Mouse (Mus musculus): ENCODE measurements around the gene Tle6. TPM values are rescaled to one million over a fixed set of nuclear protein-coding genes. Genes with fewer than 3 reads are reported as not detected.
"Not testable (repeated sequence)": the region's sequence is repeated elsewhere in the genome, so short reads cannot be mapped to it uniquely, and the experiment has no call there.

Tle6 gene
- polyA plus RNA-seq, 1 experiment from 2014 or later, result 25.6 TPM

GRCm38 (mm10) chr10:81642648-81643448 lies 42.0 kb upstream of the Tle6 start:
- peak overlapping the region; percentile 77 for H3K4me3 ChIP-seq (ENCODE audit: low read depth, low read length)
- H3K9me3 ChIP-seq (replicated peaks; ENCODE audit: control insufficient read depth, low read length), result no peaks in the 10 kb centered on the region
- H3K27ac ChIP-seq (ENCODE audit: low read depth, low read length), result peak overlapping the region; percentile 98
- ATAC-seq (replicated peaks; ENCODE audit: insufficient number of reproducible peaks, low FRiP score, low TSS enrichment), result peak; percentile 25
- peaks cover 11% of the 10 kb centered on the region for H3K4me1 ChIP-seq (ENCODE audit: control insufficient read depth, insufficient read depth, low read length)
- no peaks in the 10 kb centered on the region for H3K27me3 ChIP-seq (ENCODE audit: control insufficient read depth, insufficient read depth, low read length)
- H3K9ac ChIP-seq (ENCODE audit: low read depth, low read length), result peak overlapping the region; percentile 97
- WGBS (ENCODE audit: insufficient replicate concordance), result 19% methylated on average over 24 of the region's 24 CpGs
- peak overlapping the region; percentile 95 for H3K4me2 ChIP-seq
- no peaks in the 10 kb centered on the region; the same call in 1 of the 2 replicates for H3K36me3 ChIP-seq (ENCODE audit: control insufficient read depth, insufficient read depth, low read length)

GRCm38 (mm10) chr10:81641978-81642647 lies 41.2 kb upstream of the Tle6 start:
- H3K4me1 ChIP-seq (ENCODE audit: control insufficient read depth, insufficient read depth, low read length), result peaks cover 11% of the 10 kb centered on the region
- no peak overlapping the region; the same call in 1 of the 2 replicates for H3K9ac ChIP-seq (ENCODE audit: low read depth, low read length)
- no peak overlapping the region for H3K4me3 ChIP-seq (ENCODE audit: low read depth, low read length)
- H3K36me3 ChIP-seq (ENCODE audit: control insufficient read depth, insufficient read depth, low read length), result no peaks in the 10 kb centered on the region; the same call in 1 of the 2 replicates
- 76% methylated on average over 8 of the region's 8 CpGs for WGBS (ENCODE audit: insufficient replicate concordance)
- peak overlapping the region; percentile 95 for H3K4me2 ChIP-seq
- H3K9me3 ChIP-seq (replicated peaks; ENCODE audit: control insufficient read depth, low read length), result no peaks in the 10 kb centered on the region
- ATAC-seq (replicated peaks; ENCODE audit: insufficient number of reproducible peaks, low FRiP score, low TSS enrichment), result no peak
- H3K27ac ChIP-seq (ENCODE audit: low read depth, low read length), result no peak overlapping the region; the same call in 1 of the 2 replicates
- H3K27me3 ChIP-seq (ENCODE audit: control insufficient read depth, insufficient read depth, low read length), result no peaks in the 10 kb centered on the region

GRCm38 (mm10) chr10:81641566-81641965 lies 40.7 kb upstream of the Tle6 start:
- H3K9ac ChIP-seq (ENCODE audit: low read depth, low read length), result no peak overlapping the region
- no peak for ATAC-seq (replicated peaks; ENCODE audit: insufficient number of reproducible peaks, low FRiP score, low TSS enrichment)
- WGBS (ENCODE audit: insufficient replicate concordance), result 83% methylated on average over 2 of the region's 2 CpGs
- peaks cover 11% of the 10 kb centered on the region for H3K4me1 ChIP-seq (ENCODE audit: control insufficient read depth, insufficient read depth, low read length)
- no peak overlapping the region for H3K4me3 ChIP-seq (ENCODE audit: low read depth, low read length)
- no peaks in the 10 kb centered on the region; the same call in 1 of the 2 replicates for H3K36me3 ChIP-seq (ENCODE audit: control insufficient read depth, insufficient read depth, low read length)
- no peaks in the 10 kb centered on the region for H3K27me3 ChIP-seq (ENCODE audit: control insufficient read depth, insufficient read depth, low read length)
- no peak overlapping the region for H3K27ac ChIP-seq (ENCODE audit: low read depth, low read length)
- no peak overlapping the region; the same call in 1 of the 2 replicates for H3K4me2 ChIP-seq
- no peaks in the 10 kb centered on the region for H3K9me3 ChIP-seq (replicated peaks; ENCODE audit: control insufficient read depth, low read length)

GRCm38 (mm10) chr10:81640825-81641224 lies 40.0 kb upstream of the Tle6 start:
- ATAC-seq (replicated peaks; ENCODE audit: insufficient number of reproducible peaks, low FRiP score, low TSS enrichment); H3K9ac ChIP-seq (ENCODE audit: low read depth, low read length); H3K36me3 ChIP-seq (ENCODE audit: control insufficient read depth, insufficient read depth, low read length); H3K9me3 ChIP-seq (replicated peaks; ENCODE audit: control insufficient read depth, low read length); H3K4me3 ChIP-seq (ENCODE audit: low read depth, low read length); H3K27ac ChIP-seq (ENCODE audit: low read depth, low read length); H3K4me2 ChIP-seq; H3K27me3 ChIP-seq (ENCODE audit: control insufficient read depth, insufficient read depth, low read length): not testable (repeated sequence)
- peaks cover 14% of the 10 kb centered on the region for H3K4me1 ChIP-seq (ENCODE audit: control insufficient read depth, insufficient read depth, low read length)
- 37% methylated on average over 4 of the region's 4 CpGs for WGBS (ENCODE audit: insufficient replicate concordance)

- no peaks in the 10 kb centered on the region for H3K9me3 ChIP-seq (replicated peaks; ENCODE audit: control insufficient read depth, low read length)
- H3K4me3 ChIP-seq (ENCODE audit: low read depth, low read length), result no peak overlapping the region
- no peak overlapping the region for H3K9ac ChIP-seq (ENCODE audit: low read depth, low read length)
- H3K36me3 ChIP-seq (ENCODE audit: control insufficient read depth, insufficient read depth, low read length), result no peaks in the 10 kb centered on the region
- H3K4me1 ChIP-seq (ENCODE audit: control insufficient read depth, insufficient read depth, low read length), result peaks cover 14% of the 10 kb centered on the region
- H3K27me3 ChIP-seq (ENCODE audit: control insufficient read depth, insufficient read depth, low read length), result no peaks in the 10 kb centered on the region
- 68% methylated on average over 6 of the region's 6 CpGs for WGBS (ENCODE audit: insufficient replicate concordance)
- H3K4me2 ChIP-seq, result no peak overlapping the region
- no peak overlapping the region for H3K27ac ChIP-seq (ENCODE audit: low read depth, low read length)
- ATAC-seq (replicated peaks; ENCODE audit: insufficient number of reproducible peaks, low FRiP score, low TSS enrichment), result no peak
Observed at GRCm38 (mm10) chr10:81638101-81638500, 37.2 kb upstream of the Tle6 start.

- 13% methylated on average over 8 of the region's 8 CpGs for WGBS (ENCODE audit: insufficient replicate concordance)
- Histone ChIP-seq H3K4me3 (ENCODE audit: low read depth, low read length) (no peak overlapping the region), H3K27ac (ENCODE audit: low read depth, low read length) (no peak overlapping the region), H3K4me1 (ENCODE audit: control insufficient read depth, insufficient read depth, low read length) (peaks cover 3% of the 10 kb centered on the region; the same call in 1 of the 2 replicates), H3K9me3 (replicated peaks; ENCODE audit: control insufficient read depth, low read length) (no peaks in the 10 kb centered on the region), H3K36me3 (ENCODE audit: control insufficient read depth, insufficient read depth, low read length) (no peaks in the 10 kb centered on the region), H3K27me3 (ENCODE audit: control insufficient read depth, insufficient read depth, low read length) (no peaks in the 10 kb centered on the region), H3K4me2 (no peak overlapping the region), H3K9ac (ENCODE audit: low read depth, low read length) (no peak overlapping the region)
- ATAC-seq (replicated peaks; ENCODE audit: insufficient number of reproducible peaks, low FRiP score, low TSS enrichment), result no peak
Observed at GRCm38 (mm10) chr10:81636338-81636737, 35.5 kb upstream of the Tle6 start.

- H3K9ac ChIP-seq (ENCODE audit: low read depth, low read length), result peak overlapping the region; percentile 72
- peak; percentile 88 for ATAC-seq (replicated peaks; ENCODE audit: insufficient number of reproducible peaks, low FRiP score, low TSS enrichment)
Observed at GRCm38 (mm10) chr10:81633253-81634099, 32.6 kb upstream of the Tle6 start.

GRCm38 (mm10) chr10:81628390-81628789 lies 27.5 kb upstream of the Tle6 start, which contains the start of gene Ankrd24:
Ankrd24 (plus strand) TSS chr10:81628540.
- H3K4me1 ChIP-seq (ENCODE audit: control insufficient read depth, insufficient read depth, low read length), result peaks cover 8% of the 10 kb centered on the region
- WGBS (ENCODE audit: insufficient replicate concordance), result 76% methylated on average over 16 of the region's 16 CpGs
- peak within 1 kb of the TSS; percentile 91 for H3K27ac ChIP-seq (ENCODE audit: low read depth, low read length)
- no peaks in the 10 kb centered on the region for H3K27me3 ChIP-seq (ENCODE audit: control insufficient read depth, insufficient read depth, low read length)
- 0 out of 2 replicates have a peak, but pooled peaks cover 6% of the 10 kb centered on the region for H3K36me3 ChIP-seq (ENCODE audit: control insufficient read depth, insufficient read depth, low read length)
- peak within 1 kb of the TSS; percentile 93 for H3K4me2 ChIP-seq
- no peaks in the 10 kb centered on the region for H3K9me3 ChIP-seq (replicated peaks; ENCODE audit: control insufficient read depth, low read length)
- H3K9ac ChIP-seq (ENCODE audit: low read depth, low read length), result peak within 1 kb of the TSS; percentile 86
- ATAC-seq (replicated peaks; ENCODE audit: insufficient number of reproducible peaks, low FRiP score, low TSS enrichment), result no peak
- peak within 1 kb of the TSS; percentile 74 for H3K4me3 ChIP-seq (ENCODE audit: low read depth, low read length)

More at GRCm38 (mm10) chr10:81633253-81634099, 32.6 kb upstream of the Tle6 start:
- Histone ChIP-seq H3K4me3 (ENCODE audit: low read depth, low read length) (peak overlapping the region; percentile 45), H3K36me3 (ENCODE audit: control insufficient read depth, insufficient read depth, low read length) (no peaks in the 10 kb centered on the region), H3K27me3 (ENCODE audit: control insufficient read depth, insufficient read depth, low read length) (no peaks in the 10 kb centered on the region), H3K4me1 (ENCODE audit: control insufficient read depth, insufficient read depth, low read length) (peaks cover 3% of the 10 kb centered on the region; the same call in 1 of the 2 replicates), H3K4me2 (peak overlapping the region; percentile 65), H3K9me3 (replicated peaks; ENCODE audit: control insufficient read depth, low read length) (no peaks in the 10 kb centered on the region), H3K27ac (ENCODE audit: low read depth, low read length) (peak overlapping the region; percentile 11; the same call in 1 of the 2 replicates)
- 4% methylated on average over 36 of the region's 37 CpGs for WGBS (ENCODE audit: insufficient replicate concordance)

All from heart, embryonic 11.5 days (tissue).